Mouse (Mus musculus): Measurements from ENCODE around the gene Trhde. TPM values are rescaled to one million over a fixed set of nuclear protein-coding genes. Genes with fewer than 3 reads are reported as not detected.

Trhde gene
- 3.7 and 4.1 TPM in 2 replicates for polyA plus RNA-seq (2016; fragmentation: Nextera tagmentation; extraction: Ambion mirVana)

DNA sequence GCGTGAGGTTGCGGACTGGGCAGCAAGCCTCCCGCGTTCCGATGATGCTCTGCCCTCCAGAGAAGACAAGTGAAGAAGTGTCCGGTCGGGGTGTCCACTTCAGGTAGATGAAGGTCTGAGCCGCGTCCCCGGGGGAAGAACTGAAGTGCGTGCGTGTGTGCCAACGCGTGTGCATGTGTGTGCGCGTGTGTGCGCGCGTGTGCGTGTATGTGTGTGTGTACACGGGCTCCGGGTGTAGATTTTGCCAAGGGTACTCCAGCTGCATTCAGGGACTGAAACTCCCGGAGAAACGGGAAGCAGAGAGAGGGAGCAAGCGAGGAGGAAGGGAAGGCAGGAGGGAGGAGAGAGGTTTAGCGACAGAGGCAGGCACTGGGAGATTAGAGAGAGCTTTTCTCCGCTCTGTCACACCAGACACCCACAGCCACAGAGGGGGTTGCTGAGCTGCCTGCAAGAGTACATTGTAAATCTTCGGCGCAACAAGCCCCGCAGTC lies at the start of gene Trhde:
TSS of gene Trhde (minus strand) at position 147 of the 491 bp plus-strand sequence.
- Histone ChIP-seq H3K9me3 (replicated peaks) (no peaks in the 10 kb centered on the region), H3K4me1 (peaks cover 15% of the 10 kb centered on the region), H3K9ac (peak within 1 kb of the TSS; percentile 56), H3K27me3 (peaks cover 36% of the 10 kb centered on the region), H3K4me2 (replicated peaks) (peak within 1 kb of the TSS; percentile 92), H3K27ac (peak within 1 kb of the TSS; percentile 31; the same call in 1 of the 2 replicates), H3K4me3 (peak within 1 kb of the TSS; percentile 55), H3K36me3 (no peaks in the 10 kb centered on the region)
- ATAC-seq (ENCODE audit: low FRiP score) = peak; percentile 14
- under 1% methylated on average over 30 of the region's 30 CpGs for WGBS

DNA sequence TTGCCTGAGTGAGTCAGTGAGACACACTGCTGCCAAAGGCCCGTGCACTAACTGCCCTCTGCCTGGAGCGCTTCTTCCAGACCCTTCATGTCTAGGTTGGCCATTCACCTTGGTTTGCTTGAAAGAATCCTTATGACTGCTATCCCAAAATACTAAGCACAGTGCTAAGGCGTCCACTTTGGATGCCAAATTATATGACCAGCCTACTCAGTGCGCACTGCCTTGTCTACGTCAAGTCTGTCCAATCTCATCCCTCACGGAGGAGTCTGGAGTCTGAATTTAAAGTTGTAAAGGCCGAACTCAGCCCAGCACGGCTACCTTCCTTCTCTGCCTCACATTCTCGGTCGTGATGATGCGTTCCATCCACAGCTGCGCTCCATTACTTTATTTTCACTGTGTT lies 39.9 kb upstream of the Trhde start:
- ATAC-seq (ENCODE audit: low FRiP score) = no peak
- H3K4me1 ChIP-seq = no peaks in the 10 kb centered on the region
- 92% methylated on average over 12 of the region's 12 CpGs for WGBS

DNA sequence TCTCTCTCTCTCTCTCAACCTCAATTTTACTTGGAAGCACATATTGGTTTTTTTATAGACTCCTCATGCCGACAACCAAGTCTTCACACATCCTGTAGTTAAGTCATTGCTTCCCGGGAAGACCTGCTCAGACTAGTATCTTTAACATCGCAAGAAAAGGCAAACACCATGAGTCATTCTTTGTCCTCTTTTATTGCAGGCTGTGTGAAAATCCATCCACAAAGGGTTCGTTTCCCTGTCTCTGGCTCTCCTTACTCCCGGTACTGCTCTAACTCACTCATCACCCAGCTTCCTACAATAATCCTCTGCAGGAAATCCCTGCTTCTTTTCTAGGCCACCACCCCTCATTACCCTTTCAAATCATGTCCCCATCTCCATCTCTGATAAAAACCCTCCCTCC lies 39.3 kb upstream of the Trhde start:
- no peaks in the 10 kb centered on the region for H3K27me3 ChIP-seq
- H3K9ac ChIP-seq = no peak overlapping the region
- no peak overlapping the region for H3K4me3 ChIP-seq
- no peak for ATAC-seq (ENCODE audit: low FRiP score)
- no peak overlapping the region for H3K4me2 ChIP-seq (replicated peaks)
- no peak overlapping the region for H3K27ac ChIP-seq
- 72% methylated on average over 5 of the region's 5 CpGs for WGBS
- no peaks in the 10 kb centered on the region for H3K9me3 ChIP-seq (replicated peaks)
- no peaks in the 10 kb centered on the region for H3K4me1 ChIP-seq
- no peaks in the 10 kb centered on the region for H3K36me3 ChIP-seq

More for the DNA sequence above, 39.9 kb upstream of the Trhde start:
- Histone ChIP-seq H3K27ac (no peak overlapping the region), H3K9me3 (replicated peaks) (no peaks in the 10 kb centered on the region), H3K36me3 (no peaks in the 10 kb centered on the region), H3K4me3 (no peak overlapping the region), H3K4me2 (replicated peaks) (no peak overlapping the region), H3K27me3 (no peaks in the 10 kb centered on the region), H3K9ac (no peak overlapping the region)

DNA sequence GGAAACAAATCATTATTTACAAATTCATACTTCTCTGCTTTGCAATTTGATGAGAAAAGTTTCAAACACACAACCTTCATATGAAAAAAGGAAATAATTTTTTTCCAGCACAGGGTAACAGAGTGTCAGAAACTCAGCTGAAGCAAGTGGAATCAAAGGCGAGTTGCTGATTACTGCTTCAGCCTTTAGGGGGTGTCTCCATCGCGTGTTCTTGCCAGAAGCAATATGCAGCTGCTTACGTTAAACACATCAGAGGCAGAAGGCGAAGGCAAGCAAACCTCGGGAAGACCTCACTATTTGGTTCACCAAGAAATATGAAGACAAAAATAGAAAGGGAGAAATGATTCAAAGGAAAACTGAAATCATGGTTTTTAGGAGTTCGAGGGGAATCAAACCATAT lies 29.2 kb upstream of the Trhde start:
- H3K4me2 ChIP-seq (replicated peaks) = no peak overlapping the region
- H3K27ac ChIP-seq = no peak overlapping the region
- ATAC-seq (ENCODE audit: low FRiP score) = no peak
- H3K27me3 ChIP-seq = no peaks in the 10 kb centered on the region
- 51% methylated on average over 7 of the region's 7 CpGs for WGBS
- H3K36me3 ChIP-seq = no peaks in the 10 kb centered on the region
- H3K9me3 ChIP-seq (replicated peaks) = no peaks in the 10 kb centered on the region
- H3K4me3 ChIP-seq = no peak overlapping the region
- H3K9ac ChIP-seq = no peak overlapping the region
- H3K4me1 ChIP-seq = no peaks in the 10 kb centered on the region

DNA sequence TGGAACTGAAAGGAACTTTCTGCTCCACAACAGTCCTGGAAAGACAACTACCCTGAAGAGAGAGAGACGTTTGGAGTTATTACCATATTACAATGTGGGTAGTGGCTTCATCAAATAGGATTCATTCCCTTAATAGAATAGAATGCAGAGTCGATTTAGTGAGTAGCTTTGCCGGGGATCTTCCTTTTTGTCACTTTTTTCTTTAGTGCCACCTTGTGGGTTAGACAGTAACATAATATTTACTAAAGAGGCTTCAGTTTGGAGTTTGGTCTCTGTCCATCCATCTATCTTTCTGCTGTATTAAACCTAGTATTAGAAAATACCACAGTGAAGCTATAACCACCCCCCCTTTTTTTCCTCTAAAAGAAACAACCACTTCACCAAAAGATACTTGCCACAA lies 6.7 kb upstream of the Trhde start:
- no peaks in the 10 kb centered on the region for H3K27me3 ChIP-seq
- no peaks in the 10 kb centered on the region for H3K36me3 ChIP-seq
- H3K9ac ChIP-seq = no peak overlapping the region
- H3K4me2 ChIP-seq (replicated peaks) = no peak overlapping the region
- ATAC-seq (ENCODE audit: low FRiP score) = no peak
- no peaks in the 10 kb centered on the region for H3K9me3 ChIP-seq (replicated peaks)
- H3K27ac ChIP-seq = no peak overlapping the region
- WGBS = 49% methylated on average over 3 of the region's 3 CpGs
- no peak overlapping the region for H3K4me3 ChIP-seq
- no peaks in the 10 kb centered on the region for H3K4me1 ChIP-seq

DNA sequence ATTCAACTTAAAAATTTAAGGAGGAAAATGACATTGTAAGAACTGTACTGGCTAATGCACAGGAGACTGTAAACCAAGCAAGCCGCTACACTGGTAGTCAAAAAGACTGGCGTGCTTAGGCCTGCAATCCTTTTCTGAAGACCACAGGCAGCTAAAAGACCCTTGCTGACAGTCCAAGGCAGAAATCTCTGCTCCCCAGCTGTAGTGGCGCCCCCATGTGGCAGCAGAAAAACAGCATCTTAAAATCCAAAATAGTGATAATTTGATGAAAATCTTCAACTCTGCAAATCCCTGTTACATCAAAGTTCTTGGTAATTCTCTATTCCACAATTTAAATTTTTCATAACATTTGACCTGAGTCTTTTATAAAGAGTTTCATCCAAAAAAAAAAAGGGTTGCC lies 3.8 kb upstream of the Trhde start:
- Histone ChIP-seq H3K4me3 (no peak overlapping the region), H3K9me3 (replicated peaks) (no peaks in the 10 kb centered on the region), H3K4me2 (replicated peaks) (no peak overlapping the region), H3K4me1 (peaks cover 8% of the 10 kb centered on the region), H3K36me3 (no peaks in the 10 kb centered on the region), H3K9ac (no peak overlapping the region), H3K27ac (no peak overlapping the region), H3K27me3 (peaks cover 18% of the 10 kb centered on the region)
- ATAC-seq (ENCODE audit: low FRiP score) = no peak
- 39% methylated on average over 3 of the region's 3 CpGs for WGBS

DNA sequence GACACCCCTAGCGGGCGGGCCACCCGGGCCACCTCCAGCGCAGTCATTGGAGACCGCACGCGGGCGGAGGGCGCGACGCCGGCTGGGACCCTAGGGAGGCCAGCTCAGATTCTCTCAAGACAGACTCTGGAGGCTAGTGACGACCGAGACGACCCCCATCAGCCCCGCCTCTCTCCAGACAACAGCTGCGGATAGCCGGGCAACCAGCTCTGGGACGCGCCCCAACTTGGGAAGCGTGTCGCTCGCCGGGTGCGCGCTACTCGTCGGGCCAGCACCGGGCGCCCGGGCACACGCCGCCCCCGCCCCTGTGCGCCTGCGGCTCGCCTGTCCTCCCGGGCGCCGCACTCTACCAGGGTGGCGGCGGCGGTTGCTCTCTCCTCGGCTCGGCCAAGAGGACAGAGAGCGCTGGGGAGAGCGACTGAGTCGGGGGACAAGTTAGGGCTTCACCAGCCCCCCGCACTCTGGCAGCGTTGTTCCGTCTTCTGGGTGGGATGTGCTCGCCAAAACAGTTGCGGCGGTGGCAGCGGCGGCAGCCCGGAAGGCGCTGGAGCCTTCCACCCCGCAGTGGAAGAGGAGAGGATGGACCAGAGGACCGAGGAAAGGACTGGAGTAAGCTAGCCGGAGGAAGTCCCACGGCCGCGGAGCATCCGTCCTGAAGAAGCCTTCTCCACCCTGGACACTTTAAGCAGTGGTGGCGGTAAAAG lies 498 bp downstream of the Trhde start:
- Histone ChIP-seq H3K4me2 (replicated peaks) (peak overlapping the region; percentile 92), H3K4me3 (peak overlapping the region; percentile 55), H3K4me1 (peaks cover 15% of the 10 kb centered on the region), H3K9ac (peak overlapping the region; percentile 56), H3K27ac (peak overlapping the region; percentile 31; the same call in 1 of the 2 replicates), H3K27me3 (peaks cover 36% of the 10 kb centered on the region), H3K9me3 (replicated peaks) (no peaks in the 10 kb centered on the region), H3K36me3 (no peaks in the 10 kb centered on the region)
- ATAC-seq (ENCODE audit: low FRiP score) = peak; percentile 89
- WGBS = under 1% methylated on average over 64 of the region's 66 CpGs

DNA sequence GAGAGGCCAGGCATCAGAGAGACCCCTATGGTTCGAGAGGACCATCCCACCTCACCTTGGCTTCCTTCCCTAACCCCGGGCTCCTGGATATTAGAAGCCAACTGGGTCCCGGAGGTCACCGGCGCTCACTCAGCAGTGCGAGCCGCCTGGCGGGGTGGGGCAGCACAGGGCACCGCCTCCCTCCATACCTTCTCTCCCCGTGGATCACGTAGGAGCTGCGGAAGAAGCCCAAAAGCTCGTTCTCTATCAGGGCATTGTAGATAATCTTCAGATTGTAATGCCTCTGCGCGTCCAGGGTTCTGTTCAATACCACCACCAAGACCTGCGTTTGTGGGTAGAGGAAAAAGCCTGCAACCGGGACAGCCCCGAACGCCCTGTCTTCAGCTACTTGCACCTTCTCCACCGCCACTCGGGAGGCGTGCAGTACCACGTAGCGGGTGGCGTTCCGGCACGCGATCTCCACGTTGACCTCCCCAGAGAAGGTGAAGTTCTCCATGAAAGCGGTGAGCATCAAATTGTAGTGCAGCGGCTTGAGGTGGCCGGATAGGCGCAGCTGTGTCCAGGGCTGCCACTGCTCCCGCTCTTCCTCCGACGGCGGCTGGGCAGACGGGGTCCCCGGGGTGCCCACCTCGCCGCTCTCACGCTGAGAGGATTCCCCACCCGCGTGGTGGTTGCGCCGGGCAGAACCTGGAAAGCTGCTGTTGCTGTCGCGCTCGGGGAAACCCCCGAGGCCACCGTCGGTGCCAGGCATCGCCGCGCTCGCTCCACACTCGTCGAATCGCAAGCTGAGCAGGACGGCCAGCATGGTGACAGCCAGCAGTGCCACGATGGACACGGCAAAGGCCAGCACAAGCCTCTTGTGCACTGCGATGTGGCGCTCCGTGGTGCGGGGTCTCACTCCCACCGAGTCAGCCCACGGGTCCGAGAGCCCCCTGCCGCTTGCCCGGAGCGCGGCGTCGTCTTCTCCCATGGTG lies 1.5 kb downstream of the Trhde start:
- Histone ChIP-seq H3K36me3 (no peaks in the 10 kb centered on the region), H3K4me1 (peaks cover 15% of the 10 kb centered on the region), H3K27me3 (peaks cover 36% of the 10 kb centered on the region), H3K9me3 (replicated peaks) (no peaks in the 10 kb centered on the region), H3K4me3 (peak overlapping the region; percentile 55), H3K27ac (no peak overlapping the region), H3K9ac (peak overlapping the region; percentile 56), H3K4me2 (replicated peaks) (peak overlapping the region; percentile 92)
- 5% methylated on average over 73 of the region's 75 CpGs for WGBS
- peak; percentile 68 for ATAC-seq (ENCODE audit: low FRiP score)

DNA sequence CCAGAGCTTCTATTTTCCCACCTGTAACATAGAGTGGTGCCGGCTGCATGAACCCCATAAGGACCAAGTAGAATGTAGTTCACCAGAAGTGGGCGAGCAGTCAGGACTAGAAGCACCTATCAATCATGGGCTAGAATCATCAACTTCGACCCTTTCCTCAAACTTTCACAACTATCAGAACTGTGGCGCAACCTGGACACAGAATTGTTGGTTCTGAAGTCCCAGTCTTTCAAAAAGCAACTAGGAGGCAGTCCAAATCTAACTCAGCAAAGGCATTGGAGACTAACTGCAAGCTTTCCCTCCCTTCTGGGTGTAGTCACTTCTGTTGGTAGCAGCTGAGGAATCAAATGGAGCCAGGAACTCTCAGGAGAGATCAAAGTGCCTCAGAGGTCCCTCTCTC lies 2.6 kb downstream of the Trhde start:
- Histone ChIP-seq H3K27ac (no peak overlapping the region), H3K9ac (no peak overlapping the region), H3K4me2 (replicated peaks) (peak overlapping the region; percentile 92; the same call in 1 of the 2 replicates), H3K9me3 (replicated peaks) (no peaks in the 10 kb centered on the region), H3K36me3 (no peaks in the 10 kb centered on the region), H3K27me3 (peaks cover 36% of the 10 kb centered on the region), H3K4me3 (peak overlapping the region; percentile 55; the same call in 1 of the 2 replicates), H3K4me1 (peaks cover 15% of the 10 kb centered on the region)
- WGBS = 90% methylated on average over 4 of the region's 4 CpGs
- no peak for ATAC-seq (ENCODE audit: low FRiP score)

DNA sequence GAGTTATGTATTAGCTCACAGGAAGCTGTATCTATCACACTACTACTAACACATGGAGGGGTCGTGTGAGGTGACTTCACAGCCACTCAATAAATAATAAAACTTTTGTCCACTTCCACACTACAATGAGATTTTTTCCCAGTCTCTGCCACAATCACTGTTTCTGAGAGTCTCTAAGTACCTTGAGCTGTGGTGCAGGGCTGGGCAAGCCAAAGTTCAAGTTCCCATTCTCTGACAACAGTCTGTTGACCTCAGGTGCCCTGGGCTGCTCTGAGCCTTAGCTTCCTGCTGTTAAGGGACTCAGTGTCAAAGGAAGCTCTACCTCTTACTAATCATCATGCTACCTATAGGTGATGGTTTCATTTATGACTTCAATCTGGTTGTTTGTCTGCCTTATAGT lies 3.3 kb downstream of the Trhde start:
- WGBS = 58% methylated on average over 1 of the region's 1 CpGs
- no peak overlapping the region for H3K4me3 ChIP-seq
- H3K4me2 ChIP-seq (replicated peaks) = no peak overlapping the region
- peaks cover 36% of the 10 kb centered on the region for H3K27me3 ChIP-seq
- no peak for ATAC-seq (ENCODE audit: low FRiP score)
- no peaks in the 10 kb centered on the region for H3K36me3 ChIP-seq
- H3K4me1 ChIP-seq = peaks cover 15% of the 10 kb centered on the region
- H3K9ac ChIP-seq = no peak overlapping the region
- no peaks in the 10 kb centered on the region for H3K9me3 ChIP-seq (replicated peaks)
- no peak overlapping the region for H3K27ac ChIP-seq

DNA sequence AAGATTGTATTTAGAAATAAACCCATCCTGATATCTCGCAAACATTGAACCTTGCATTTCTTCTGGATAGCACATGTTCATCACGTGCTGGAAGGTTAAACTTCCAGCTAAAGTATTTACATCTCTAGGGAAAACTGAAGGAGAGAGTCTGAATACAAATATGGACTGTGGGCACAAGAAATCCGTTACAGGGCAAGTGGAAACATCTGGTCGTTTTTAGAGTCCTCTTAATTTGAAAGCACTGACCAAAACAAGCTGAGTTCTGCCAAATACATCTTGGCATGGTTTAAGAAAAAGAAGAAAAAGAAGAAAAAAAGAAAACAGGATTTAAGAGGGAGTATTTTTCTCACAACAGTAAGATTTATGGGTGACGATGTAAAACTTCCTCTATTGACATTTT lies 3.9 kb downstream of the Trhde start:
- Histone ChIP-seq H3K4me1 (peaks cover 15% of the 10 kb centered on the region), H3K4me2 (replicated peaks) (no peak overlapping the region), H3K27ac (no peak overlapping the region), H3K36me3 (no peaks in the 10 kb centered on the region), H3K4me3 (no peak overlapping the region), H3K9ac (no peak overlapping the region), H3K9me3 (replicated peaks) (no peaks in the 10 kb centered on the region), H3K27me3 (peaks cover 33% of the 10 kb centered on the region)
- WGBS = 64% methylated on average over 5 of the region's 5 CpGs
- ATAC-seq (ENCODE audit: low FRiP score) = no peak

DNA sequence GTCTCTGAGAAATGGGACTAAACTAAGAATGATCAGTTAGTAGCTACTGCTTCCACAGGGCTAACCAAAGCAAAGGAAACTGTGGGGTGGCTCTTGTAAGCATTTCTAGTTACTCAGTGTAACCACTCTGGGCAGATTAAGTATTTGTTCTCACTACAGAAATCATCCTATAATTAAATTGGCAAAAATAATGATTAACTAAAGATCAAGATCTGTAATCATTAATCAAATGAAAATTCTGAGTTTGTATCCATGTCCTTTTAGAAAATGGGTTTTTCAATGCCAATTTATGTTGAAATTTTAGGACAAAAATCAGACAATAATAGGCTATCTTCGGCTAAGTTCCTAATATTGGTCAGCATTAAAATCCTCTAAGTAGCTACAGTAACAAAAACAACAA lies 4.4 kb downstream of the Trhde start:
- Histone ChIP-seq H3K36me3 (no peaks in the 10 kb centered on the region), H3K9ac (no peak overlapping the region), H3K9me3 (replicated peaks) (no peaks in the 10 kb centered on the region), H3K4me3 (no peak overlapping the region), H3K4me1 (peaks cover 12% of the 10 kb centered on the region), H3K27ac (no peak overlapping the region), H3K4me2 (replicated peaks) (no peak overlapping the region), H3K27me3 (peaks cover 28% of the 10 kb centered on the region)
- ATAC-seq (ENCODE audit: low FRiP score) = no peak
- 84% methylated on average over 1 of the region's 1 CpGs for WGBS
